Mouse (Mus musculus) ES-Bruce4 (cell line): ENCODE results near the gene Ankrd34a.

Source experiments
- CTCF ChIP-seq: IDR thresholded peaks from one replicate; pipeline ENCODE4 v1.8.1; 2011; ENCODE audit warnings: low read depth, low read length
- EP300 ChIP-seq: IDR thresholded peaks from 2 replicates; pipeline ENCODE4 v1.6.1; 2011; ENCODE audit warnings: low read depth, low read length; ENCODE audit not compliant: insufficient read depth
- POLR2A ChIP-seq: IDR thresholded peaks from one replicate; pipeline ENCODE4 v1.8.1; 2011; ENCODE audit warnings: low read length; ENCODE audit not compliant: insufficient read depth

- no peak for TF ChIP-seq CTCF
- no peak for TF ChIP-seq POLR2A
- TF ChIP-seq EP300, result no peak
Measured at GRCm38 (mm10) chr3:96581771-96582515, 14.5 kb upstream of the Ankrd34a start.
